Mouse (Mus musculus) neural tube, embryonic 13.5 days (tissue): ENCODE results near the gene Rgl2. TPM values are rescaled to one million over a fixed set of nuclear protein-coding genes. Genes with fewer than 3 reads are reported as not detected.

Source experiments
- ATAC-seq: fragments of 200-750 bp; cut with Nextera tagmentation; 2 replicates; pipeline ENCODE4 v1.8.0; 2017; ENCODE audit warnings: low read depth, mild to moderate bottlenecking, moderate TSS enrichment, moderate library complexity
- H3K27ac ChIP-seq: fragments of 300-500 bp; sonication (generic); replicated peaks from 2 replicates; pipeline ENCODE4 v1.5.1; 2015; ENCODE audit warnings: moderate library complexity, mild to moderate bottlenecking, inconsistent platforms
- H3K27me3 ChIP-seq: fragments of 300-500 bp; sonication (generic); 2 replicates; pipeline ENCODE4 v1.6.1; 2015; ENCODE audit warnings: mild to moderate bottlenecking, inconsistent platforms
- H3K36me3 ChIP-seq: fragments of 300-500 bp; sonication (generic); 2 replicates; pipeline ENCODE4 v1.6.1; 2015; ENCODE audit warnings: mild to moderate bottlenecking, inconsistent platforms
- H3K4me1 ChIP-seq: fragments of 300-500 bp; sonication (generic); replicated peaks from 2 replicates; pipeline ENCODE4 v1.6.1; 2015; ENCODE audit warnings: inconsistent platforms
- H3K4me2 ChIP-seq: fragments of 300-500 bp; sonication (generic); 2 replicates; pipeline ENCODE4 v1.6.1; 2015; ENCODE audit warnings: inconsistent platforms, mild to moderate bottlenecking, moderate library complexity
- H3K4me3 ChIP-seq: fragments of 300-500 bp; sonication (generic); 2 replicates; pipeline ENCODE4 v1.5.1; 2015; ENCODE audit warnings: mild to moderate bottlenecking, inconsistent platforms
- H3K9ac ChIP-seq: fragments of 300-500 bp; sonication (generic); 2 replicates; pipeline ENCODE4 v1.6.1; 2015; ENCODE audit warnings: moderate library complexity, mild to moderate bottlenecking, inconsistent platforms
- H3K9me3 ChIP-seq: fragments of 300-500 bp; sonication (generic); 2 replicates; pipeline ENCODE4 v1.6.1; 2016; ENCODE audit warnings: inconsistent platforms
- WGBS: fragments of 180-500 bp; shearing (Covaris S2); methylation state at CpG from one replicate; pipeline ENCODE4 v1.1.7; 2015; 5-methylcytosine and 5-hydroxymethylcytosine counted together
- polyA plus RNA-seq: library from polyadenylated mRNA; unstranded; fragments of >200 nt; fragmentation: Nextera tagmentation; extraction: Ambion mirVana; gene quantifications from 2 replicates; pipeline ENCODE4 v1.2.1, GENCODE M21; 2015

Rgl2 gene
- polyA plus RNA-seq, 1 experiment from 2014 or later: 59.5 TPM

GRCm38 (mm10) chr17:33918293-33919203 is 10.8 kb upstream of the Rgl2 start:
- Histone ChIP-seq H3K27me3 (no peaks in the 10 kb centered on the region), H3K36me3 (peaks cover 31% of the 10 kb centered on the region), H3K4me3 (peak overlapping the region; percentile 46), H3K27ac (peak overlapping the region; percentile 66; the same call in 1 of the 2 replicates), H3K9me3 (no peaks in the 10 kb centered on the region), H3K4me1 (peaks cover 69% of the 10 kb centered on the region), H3K9ac (peak overlapping the region; percentile 73; the same call in 1 of the 2 replicates), H3K4me2 (peak overlapping the region; percentile 76)
- WGBS: 60% methylated on average over 37 of the region's 37 CpGs
- no peak for ATAC-seq

- no peak for ATAC-seq
- Histone ChIP-seq H3K27ac (peak overlapping the region; percentile 66), H3K27me3 (no peaks in the 10 kb centered on the region), H3K36me3 (peaks cover 21% of the 10 kb centered on the region), H3K4me2 (peak overlapping the region; percentile 76), H3K4me3 (peak overlapping the region; percentile 46), H3K9me3 (no peaks in the 10 kb centered on the region), H3K4me1 (peaks cover 60% of the 10 kb centered on the region), H3K9ac (peak overlapping the region; percentile 73)
- under 1% methylated on average over 52 of the region's 52 CpGs for WGBS
Measured at GRCm38 (mm10) chr17:33919351-33920281, 9.7 kb upstream of the Rgl2 start.

GRCm38 (mm10) chr17:33920282-33921097 is 8.9 kb upstream of the Rgl2 start:
- Histone ChIP-seq H3K27me3 (no peaks in the 10 kb centered on the region), H3K4me1 (peaks cover 52% of the 10 kb centered on the region), H3K4me3 (peak overlapping the region; percentile 46), H3K9me3 (no peaks in the 10 kb centered on the region), H3K4me2 (peak overlapping the region; percentile 76), H3K36me3 (peaks cover 23% of the 10 kb centered on the region), H3K9ac (peak overlapping the region; percentile 73), H3K27ac (peak overlapping the region; percentile 66)
- 1% methylated on average over 36 of the region's 36 CpGs for WGBS
- ATAC-seq: 0 out of 2 replicates have a peak, but pooled peaks have one; percentile 21

GRCm38 (mm10) chr17:33921361-33921760 is 8.0 kb upstream of the Rgl2 start:
- no peaks in the 10 kb centered on the region for H3K9me3 ChIP-seq
- no peaks in the 10 kb centered on the region for H3K27me3 ChIP-seq
- peak overlapping the region; percentile 20; the same call in 1 of the 2 replicates for H3K27ac ChIP-seq
- peaks cover 51% of the 10 kb centered on the region for H3K4me1 ChIP-seq
- peak overlapping the region; percentile 76 for H3K4me2 ChIP-seq
- peaks cover 30% of the 10 kb centered on the region for H3K36me3 ChIP-seq
- ATAC-seq: no peak
- H3K4me3 ChIP-seq: no peak overlapping the region
- H3K9ac ChIP-seq: no peak overlapping the region
- 91% methylated on average over 7 of the region's 7 CpGs for WGBS

- Histone ChIP-seq H3K9ac (no peak overlapping the region), H3K4me1 (peaks cover 31% of the 10 kb centered on the region), H3K9me3 (no peaks in the 10 kb centered on the region), H3K4me3 (no peak overlapping the region), H3K4me2 (no peak overlapping the region), H3K36me3 (peaks cover 22% of the 10 kb centered on the region), H3K27ac (no peak overlapping the region), H3K27me3 (no peaks in the 10 kb centered on the region)
- ATAC-seq: no peak
- 84% methylated on average over 10 of the region's 10 CpGs for WGBS
Measured at GRCm38 (mm10) chr17:33924577-33925283, 4.6 kb upstream of the Rgl2 start.

- H3K9ac ChIP-seq: no peak overlapping the region
- H3K4me2 ChIP-seq: no peak overlapping the region
- no peaks in the 10 kb centered on the region for H3K27me3 ChIP-seq
- H3K36me3 ChIP-seq: peaks cover 22% of the 10 kb centered on the region
- no peak overlapping the region for H3K27ac ChIP-seq
- ATAC-seq: no peak
- 83% methylated on average over 21 of the region's 21 CpGs for WGBS
- no peak overlapping the region; the same call in 1 of the 2 replicates for H3K4me3 ChIP-seq
- H3K4me1 ChIP-seq: peaks cover 24% of the 10 kb centered on the region
- no peaks in the 10 kb centered on the region for H3K9me3 ChIP-seq
Measured at GRCm38 (mm10) chr17:33925406-33926116, 3.8 kb upstream of the Rgl2 start.

- ATAC-seq: no peak
- H3K9ac ChIP-seq: no peak overlapping the region
- peaks cover 22% of the 10 kb centered on the region for H3K36me3 ChIP-seq
- no peaks in the 10 kb centered on the region for H3K9me3 ChIP-seq
- 79% methylated on average over 17 of the region's 17 CpGs for WGBS
- H3K4me3 ChIP-seq: no peak overlapping the region
- H3K27me3 ChIP-seq: no peaks in the 10 kb centered on the region
- H3K4me2 ChIP-seq: no peak overlapping the region
- no peak overlapping the region for H3K27ac ChIP-seq
- H3K4me1 ChIP-seq: peaks cover 24% of the 10 kb centered on the region
Measured at GRCm38 (mm10) chr17:33926207-33926932, 3.0 kb upstream of the Rgl2 start.

GRCm38 (mm10) chr17:33928251-33928947 is 944 bp upstream of the Rgl2 start:
- H3K27me3 ChIP-seq: no peaks in the 10 kb centered on the region
- peak overlapping the region; percentile 97 for H3K9ac ChIP-seq
- peaks cover 25% of the 10 kb centered on the region for H3K4me1 ChIP-seq
- peak overlapping the region; percentile 98; the same call in 1 of the 2 replicates for H3K27ac ChIP-seq
- H3K36me3 ChIP-seq: peaks cover 28% of the 10 kb centered on the region
- peak overlapping the region; percentile 94 for H3K4me3 ChIP-seq
- peak overlapping the region; percentile 99 for H3K4me2 ChIP-seq
- no peaks in the 10 kb centered on the region for H3K9me3 ChIP-seq
- WGBS: 66% methylated on average over 21 of the region's 21 CpGs
- no peak for ATAC-seq

GRCm38 (mm10) chr17:33930280-33931158 is 1.2 kb downstream of the Rgl2 start:
- H3K27me3 ChIP-seq: no peaks in the 10 kb centered on the region
- peaks cover 33% of the 10 kb centered on the region for H3K36me3 ChIP-seq
- ATAC-seq: peak; percentile 13; the same call in 1 of the 2 replicates
- H3K27ac ChIP-seq: peak overlapping the region; percentile 98
- H3K4me1 ChIP-seq: peaks cover 25% of the 10 kb centered on the region
- H3K9me3 ChIP-seq: no peaks in the 10 kb centered on the region
- WGBS: under 1% methylated on average over 45 of the region's 45 CpGs
- H3K4me2 ChIP-seq: peak overlapping the region; percentile 99
- peak overlapping the region; percentile 97 for H3K9ac ChIP-seq
- peak overlapping the region; percentile 94 for H3K4me3 ChIP-seq
